Mouse (Mus musculus) embryonic facial prominence, embryonic 11.5 days (tissue): ENCODE measurements at regions not wholly inside any gene's neighbourhood (a gene's known extent, or its start where the extent isn't known, plus 50 kb on each side); places are given as distances from the start of the nearest gene placed in this dataset.

ENCODE experiments used
- ATAC-seq: fragments of 200-750 bp; cut with Nextera tagmentation; replicated peaks from 2 replicates; pipeline ENCODE4 v1.8.0; 2017; ENCODE audit warnings: low read depth; ENCODE audit not compliant: insufficient number of reproducible peaks, low FRiP score, low TSS enrichment
- DNase-seq: peaks from one replicate; pipeline ENCODE4 v3.0.0-alpha.2; 2015; ENCODE audit warnings: low spot score
- H3K27ac ChIP-seq: fragments of 300-500 bp; sonication (generic); replicated peaks from 2 replicates; pipeline ENCODE4 v1.5.1; 2014; ENCODE audit warnings: mild to moderate bottlenecking, low read depth, low read length, control low read depth
- H3K27me3 ChIP-seq: fragments of 300-500 bp; sonication (generic); 2 replicates; pipeline ENCODE4 v1.6.1; 2014; ENCODE audit warnings: mild to moderate bottlenecking, low read length, moderate library complexity, mixed read lengths; ENCODE audit not compliant: control insufficient read depth, insufficient read depth
- H3K36me3 ChIP-seq: fragments of 300-500 bp; sonication (generic); replicated peaks from 2 replicates; pipeline ENCODE4 v1.6.1; 2014; ENCODE audit warnings: low read depth, mild to moderate bottlenecking, low read length, moderate library complexity, mixed read lengths; ENCODE audit not compliant: control insufficient read depth, insufficient read depth
- H3K4me1 ChIP-seq: fragments of 300-500 bp; sonication (generic); 2 replicates; pipeline ENCODE4 v1.6.1; 2014; ENCODE audit warnings: low read length, mixed read lengths; ENCODE audit not compliant: control insufficient read depth, insufficient read depth
- H3K4me2 ChIP-seq: fragments of 300-500 bp; sonication (generic); 2 replicates; pipeline ENCODE4 v1.6.1; 2014; ENCODE audit warnings: low read depth, mild to moderate bottlenecking, control low read depth, low read length, moderate library complexity
- H3K4me3 ChIP-seq: fragments of 300-500 bp; sonication (generic); 2 replicates; pipeline ENCODE4 v1.5.1; 2014; ENCODE audit warnings: low read depth, low read length, control low read depth
- H3K9ac ChIP-seq: fragments of 300-500 bp; sonication (generic); replicated peaks from 2 replicates; pipeline ENCODE4 v1.6.1; 2014; ENCODE audit warnings: mild to moderate bottlenecking, control low read depth, low read length
- H3K9me3 ChIP-seq: fragments of 300-500 bp; sonication (generic); replicated peaks from 2 replicates; pipeline ENCODE4 v1.6.1; 2016; ENCODE audit warnings: mild to moderate bottlenecking, low read length, inconsistent platforms, mixed read lengths; ENCODE audit not compliant: control insufficient read depth
- WGBS: fragments of 180-500 bp; shearing (Covaris S2); extraction: QIAGEN DNeasy Blood & Tissue Kit; methylation state at CpG from one replicate; pipeline ENCODE4 v1.1.7; 2014; 5-methylcytosine and 5-hydroxymethylcytosine counted together

- WGBS: 29% methylated on average over 12 of the region's 12 CpGs
- no peaks in the 10 kb centered on the region for H3K27me3 ChIP-seq
- no peaks in the 10 kb centered on the region for H3K9me3 ChIP-seq
- no peaks in the 10 kb centered on the region; the same call in 1 of the 2 replicates for H3K4me1 ChIP-seq
- ATAC-seq (no peak), DNase-seq (no peak)
- H3K27ac ChIP-seq: no peak overlapping the region
- no peak overlapping the region for H3K4me2 ChIP-seq
- no peaks in the 10 kb centered on the region for H3K36me3 ChIP-seq
- no peak overlapping the region for H3K4me3 ChIP-seq
- no peak overlapping the region for H3K9ac ChIP-seq
Observed at GRCm38 (mm10) chr17:45936577-45936976, 95.6 kb downstream of the Vegfa start.

GRCm38 (mm10) chr17:45935291-45935690 lies 96.9 kb downstream of the Vegfa start:
- H3K9ac ChIP-seq: no peak overlapping the region
- H3K9me3 ChIP-seq: no peaks in the 10 kb centered on the region
- no peak overlapping the region for H3K4me2 ChIP-seq
- no peak overlapping the region for H3K27ac ChIP-seq
- H3K4me1 ChIP-seq: peaks cover 4% of the 10 kb centered on the region
- WGBS: 84% methylated on average over 4 of the region's 4 CpGs
- ATAC-seq (no peak), DNase-seq (no peak)
- no peaks in the 10 kb centered on the region for H3K27me3 ChIP-seq
- H3K36me3 ChIP-seq: no peaks in the 10 kb centered on the region
- H3K4me3 ChIP-seq: no peak overlapping the region

GRCm38 (mm10) chr17:45934002-45934401 lies 98.2 kb downstream of the Vegfa start:
- H3K27me3 ChIP-seq: no peaks in the 10 kb centered on the region
- no peak overlapping the region for H3K4me3 ChIP-seq
- no peak overlapping the region for H3K9ac ChIP-seq
- H3K4me2 ChIP-seq: no peak overlapping the region
- peaks cover 9% of the 10 kb centered on the region for H3K4me1 ChIP-seq
- no peak overlapping the region for H3K27ac ChIP-seq
- DNase-seq: no peak
- WGBS: 9% methylated on average over 2 of the region's 2 CpGs
- no peak for ATAC-seq
- H3K9me3 ChIP-seq: no peaks in the 10 kb centered on the region
- H3K36me3 ChIP-seq: no peaks in the 10 kb centered on the region

- no peak for ATAC-seq
- Histone ChIP-seq H3K9ac (no peak overlapping the region), H3K27me3 (no peaks in the 10 kb centered on the region), H3K4me2 (no peak overlapping the region), H3K4me3 (no peak overlapping the region), H3K27ac (no peak overlapping the region), H3K9me3 (no peaks in the 10 kb centered on the region), H3K4me1 (peaks cover 10% of the 10 kb centered on the region), H3K36me3 (no peaks in the 10 kb centered on the region)
- DNase-seq: no peak
- 33% methylated on average over 10 of the region's 10 CpGs for WGBS
Observed at GRCm38 (mm10) chr17:45933034-45933433, 99.1 kb downstream of the Vegfa start.

GRCm38 (mm10) chr17:45932611-45933010 lies 99.6 kb downstream of the Vegfa start:
- Histone ChIP-seq H3K27me3 (no peaks in the 10 kb centered on the region), H3K9me3 (no peaks in the 10 kb centered on the region), H3K27ac (no peak overlapping the region), H3K36me3 (no peaks in the 10 kb centered on the region), H3K9ac (no peak overlapping the region), H3K4me2 (no peak overlapping the region), H3K4me3 (no peak overlapping the region), H3K4me1 (peaks cover 10% of the 10 kb centered on the region)
- no peak for ATAC-seq
- no peak for DNase-seq
- 61% methylated on average over 6 of the region's 6 CpGs for WGBS

- 68% methylated on average over 7 of the region's 7 CpGs for WGBS
- H3K36me3 ChIP-seq: no peaks in the 10 kb centered on the region
- peak overlapping the region; percentile 29 for H3K9ac ChIP-seq
- ATAC-seq (0 out of 2 replicates have a peak, but pooled peaks have one; percentile 35), DNase-seq (no peak)
- no peak overlapping the region for H3K4me2 ChIP-seq
- no peaks in the 10 kb centered on the region for H3K9me3 ChIP-seq
- peak overlapping the region; percentile 54; the same call in 1 of the 2 replicates for H3K27ac ChIP-seq
- H3K4me1 ChIP-seq: peaks cover 10% of the 10 kb centered on the region
- no peak overlapping the region for H3K4me3 ChIP-seq
- no peaks in the 10 kb centered on the region for H3K27me3 ChIP-seq
Observed at GRCm38 (mm10) chr17:45929591-45929990, 102.6 kb downstream of the Vegfa start.

GRCm38 (mm10) chr17:45928903-45929477 lies 103.2 kb downstream of the Vegfa start:
- Histone ChIP-seq H3K9me3 (no peaks in the 10 kb centered on the region), H3K4me2 (no peak overlapping the region), H3K36me3 (no peaks in the 10 kb centered on the region), H3K27ac (peak overlapping the region; percentile 54), H3K9ac (peak overlapping the region; percentile 19; the same call in 1 of the 2 replicates), H3K4me3 (no peak overlapping the region), H3K4me1 (peaks cover 10% of the 10 kb centered on the region), H3K27me3 (no peaks in the 10 kb centered on the region)
- ATAC-seq (peak; percentile 51; the same call in 1 of the 2 replicates), DNase-seq (peak; percentile 58)
- WGBS: 56% methylated on average over 8 of the region's 8 CpGs

- Histone ChIP-seq H3K4me2 (no peak overlapping the region), H3K36me3 (no peaks in the 10 kb centered on the region), H3K4me3 (no peak overlapping the region), H3K27me3 (no peaks in the 10 kb centered on the region), H3K9me3 (no peaks in the 10 kb centered on the region), H3K9ac (no peak overlapping the region), H3K27ac (no peak overlapping the region), H3K4me1 (peaks cover 10% of the 10 kb centered on the region)
- ATAC-seq (no peak), DNase-seq (no peak)
- WGBS: 84% methylated on average over 4 of the region's 4 CpGs
Observed at GRCm38 (mm10) chr17:45928013-45928412, 104.2 kb downstream of the Vegfa start.
